Mouse (Mus musculus): Measurements from ENCODE around the gene Prss44. TPM values are rescaled to one million over a fixed set of nuclear protein-coding genes. Genes with fewer than 3 reads are reported as not detected.

Prss44 gene
- total and polyA plus RNA-seq, 3 experiments, result 0.17 TPM; not detected in 2

GRCm38 (mm10) chr9:110778559-110778958 is 35.2 kb upstream of the Prss44 start:
- in situ Hi-C loops (cut with MboI; ENCODE audit: low pct_ligation_motif_present, low pct_unique_long_range_greater_than_20kb, low sequenced_read_pairs) (no loop called here), dilution Hi-C loops (cut with MboI; ENCODE audit: extremely low pct_ligation_motif_present, extremely low pct_unique_long_range_greater_than_20kb, low sequenced_read_pairs) (no loop called here)
- H3K4me2 ChIP-seq (ENCODE audit: insufficient read depth, low read depth, poor library complexity, severe bottlenecking), result no peak overlapping the region
- TF ChIP-seq MAX (IDR thresholded peaks at IDR 0.05; ENCODE audit: low read length), result no peak
- no peak for TF ChIP-seq TBP (conservative IDR thresholded peaks at IDR 0.05; ENCODE audit: low read depth, low read length)
- TF ChIP-seq SMC3 (IDR thresholded peaks at IDR 0.05; ENCODE audit: low read depth, low read length), result peak; percentile 69
- TF ChIP-seq CTCF (conservative IDR thresholded peaks at IDR 0.05 in 1 of 2, IDR thresholded peaks at IDR 0.05 in 1 of 2; ENCODE audit: low read depth in 2 of 2, low read length in 2 of 2), result peak in 1 of 2 experiments; percentile 64; a peak in 2 of 4 replicates
- TF ChIP-seq PAX5 (IDR thresholded peaks at IDR 0.05; ENCODE audit: low read length), result no peak
- TF ChIP-seq RAD21 (IDR thresholded peaks at IDR 0.05; ENCODE audit: low read depth, low read length), result peak; percentile 61
- TF ChIP-seq BHLHE40 (IDR thresholded peaks at IDR 0.05; ENCODE audit: low read depth, low read length), result no peak
- no peak for TF ChIP-seq GABPA (IDR thresholded peaks at IDR 0.05; ENCODE audit: insufficient replicate concordance, low read depth, low read length)
- no peak for TF ChIP-seq MYC (IDR thresholded peaks at IDR 0.05; ENCODE audit: low read depth, low read length)
- TF ChIP-seq POLR2AphosphoS2 (IDR thresholded peaks at IDR 0.05; ENCODE audit: low read depth, low read length), result no peak
- no peak for TF ChIP-seq USF2 (conservative IDR thresholded peaks at IDR 0.05; ENCODE audit: low read depth, low read length)
- no peak for TF ChIP-seq UBTF (IDR thresholded peaks at IDR 0.05; ENCODE audit: low read depth, low read length)
- TF ChIP-seq CHD2 (IDR thresholded peaks at IDR 0.05; ENCODE audit: low read length), result no peak
- no peak for TF ChIP-seq ZMIZ1 (IDR thresholded peaks at IDR 0.05; ENCODE audit: low read depth, low read length)
- no peak for TF ChIP-seq JUND (conservative IDR thresholded peaks at IDR 0.05; ENCODE audit: low read depth, low read length)
- H3K79me2 ChIP-seq (replicated peaks; ENCODE audit: control insufficient read depth, extremely low read depth, insufficient read depth, poor library complexity, severe bottlenecking), result no peaks in the 10 kb centered on the region
- H3K4me3 ChIP-seq (replicated peaks in 1 of 3; ENCODE audit: low read depth in 2 of 3, low read length in 2 of 3, poor library complexity in 1 of 3), result no peak overlapping the region
- H3K36me3 ChIP-seq (replicated peaks in 1 of 2; ENCODE audit: control insufficient read depth in 1 of 2, insufficient read depth in 1 of 2, low read length in 1 of 2), result no peaks in the 10 kb centered on the region
- no peaks in the 10 kb centered on the region for H3K9me3 ChIP-seq (replicated peaks; ENCODE audit: low read length)
- no peak overlapping the region for H3K27ac ChIP-seq (ENCODE audit: insufficient read depth, low read depth)
- H3K27me3 ChIP-seq (replicated peaks), result peaks cover 50% of the 10 kb centered on the region
- no peak overlapping the region for H3K9ac ChIP-seq (ENCODE audit: insufficient read depth, low read depth)
- DNase-seq (ENCODE audit: extremely low read depth), result no peak
- H3K4me1 ChIP-seq (ENCODE audit: control insufficient read depth in 1 of 2, insufficient read depth in 2 of 2), result peaks cover 3 to 23% of the 10 kb centered on the region in 2 experiments; a peak in 3 of 4 replicates

- peaks cover 45% of the 10 kb centered on the region for H3K27me3 ChIP-seq (replicated peaks)
- no peak overlapping the region for H3K27ac ChIP-seq (ENCODE audit: insufficient read depth, low read depth)
- DNase-seq (ENCODE audit: extremely low read depth), result peak; percentile 44
- no peaks in the 10 kb centered on the region for H3K79me2 ChIP-seq (replicated peaks; ENCODE audit: control insufficient read depth, extremely low read depth, insufficient read depth, poor library complexity, severe bottlenecking)
- H3K9ac ChIP-seq (ENCODE audit: insufficient read depth, low read depth), result no peak overlapping the region
- no peaks in the 10 kb centered on the region for H3K9me3 ChIP-seq (replicated peaks; ENCODE audit: low read length)
- H3K4me2 ChIP-seq (ENCODE audit: insufficient read depth, low read depth, poor library complexity, severe bottlenecking), result no peak overlapping the region
- H3K4me1 ChIP-seq (ENCODE audit: control insufficient read depth in 1 of 2, insufficient read depth in 2 of 2), result peaks cover 3 to 25% of the 10 kb centered on the region in 2 experiments; a peak in 3 of 4 replicates
- no peak overlapping the region for H3K4me3 ChIP-seq (replicated peaks in 1 of 3; ENCODE audit: low read depth in 2 of 3, low read length in 2 of 3, poor library complexity in 1 of 3)
- in situ Hi-C loops (cut with MboI; ENCODE audit: low pct_ligation_motif_present, low pct_unique_long_range_greater_than_20kb, low sequenced_read_pairs) (no loop called here), dilution Hi-C loops (cut with MboI; ENCODE audit: extremely low pct_ligation_motif_present, extremely low pct_unique_long_range_greater_than_20kb, low sequenced_read_pairs) (no loop called here)
- peak; percentile 91 for TF ChIP-seq BHLHE40 (IDR thresholded peaks at IDR 0.05; ENCODE audit: low read depth, low read length)
- no peak for TF ChIP-seq ZC3H11A (IDR thresholded peaks at IDR 0.05; ENCODE audit: low read depth, low read length)
- TF ChIP-seq IRF4 (IDR thresholded peaks at IDR 0.05; ENCODE audit: low read depth, low read length), result peak; percentile 48; the same call in 1 of the 2 replicates
- peak in 1 of 2 experiments; percentile 40; a peak in 2 of 4 replicates for TF ChIP-seq CTCF (conservative IDR thresholded peaks at IDR 0.05 in 1 of 2, IDR thresholded peaks at IDR 0.05 in 1 of 2; ENCODE audit: low read depth in 2 of 2, low read length in 2 of 2)
- peak; percentile 74 for TF ChIP-seq ETS1 (conservative IDR thresholded peaks at IDR 0.05; ENCODE audit: low read depth, low read length)
- 0 out of 2 replicates have a peak, but pooled peaks have one; percentile 33 for TF ChIP-seq CHD2 (IDR thresholded peaks at IDR 0.05; ENCODE audit: low read length)
- no peak; the same call in 1 of the 2 replicates for TF ChIP-seq SMC3 (IDR thresholded peaks at IDR 0.05; ENCODE audit: low read depth, low read length)
- TF ChIP-seq JUN (IDR thresholded peaks at IDR 0.05; ENCODE audit: insufficient read depth, low read depth, low read length), result no peak
- H3K36me3 ChIP-seq (replicated peaks in 1 of 2; ENCODE audit: control insufficient read depth in 1 of 2, insufficient read depth in 1 of 2, low read length in 1 of 2), result no peaks in the 10 kb centered on the region
These were observed 34.4 kb upstream of the Prss44 start for GRCm38 (mm10) chr9:110779242-110779913.
